Mouse (Mus musculus) spleen, adult 12 weeks (tissue): Measurements from ENCODE around the gene Ermard.
"Not testable (repeated sequence)": the region's sequence is repeated elsewhere in the genome, so short reads cannot be mapped to it uniquely, and the experiment has no call there.

Experiments used
- DNase-seq: peaks from one replicate; pipeline ENCODE4 v3.0.0; 2022; ENCODE audit warnings: low spot score

The Ermard gene

DNA sequence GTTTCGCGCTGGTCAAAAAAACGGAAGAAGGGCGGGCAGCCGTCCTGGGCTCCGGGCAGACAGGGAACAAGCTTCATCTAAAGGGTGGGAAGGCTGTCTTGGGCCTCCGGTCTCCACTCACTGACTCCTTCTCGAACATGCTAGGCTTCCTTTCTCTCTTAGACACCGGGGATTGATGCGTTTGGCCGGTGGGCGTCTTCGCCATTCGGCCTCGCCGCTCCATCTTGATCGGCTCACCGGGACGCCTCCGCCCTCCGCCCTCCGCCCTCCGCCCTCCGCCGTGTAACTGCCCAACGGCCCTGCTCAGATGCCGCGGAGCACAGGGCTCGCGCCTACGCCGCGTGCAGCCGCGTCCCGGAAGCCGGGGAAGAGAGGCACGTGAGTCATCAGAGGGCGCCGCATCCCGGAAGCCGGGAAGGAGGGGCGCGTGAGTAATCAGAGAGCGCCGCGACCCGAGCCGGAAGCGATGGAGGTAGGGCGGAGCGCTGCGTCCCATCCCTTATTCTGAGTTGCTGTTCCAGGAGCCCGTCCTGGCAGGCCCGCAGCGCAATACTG is at the start of gene Ermard, which contains the start of the genes Tcte3 and Gm3448:
Gene Ermard (plus strand): TSS at position 34 of the 555 bp plus-strand sequence.
Gene Tcte3 (minus strand): TSS at position 314 of the 555 bp plus-strand sequence.
Gene Gm3448 (minus strand): TSS at position 363 of the 555 bp plus-strand sequence.
- not testable (repeated sequence) for DNase-seq

GRCm38 (mm10) chr17:14992522-14993138 is 48.4 kb upstream of the Ermard start:
- not testable (repeated sequence) for DNase-seq

DNA sequence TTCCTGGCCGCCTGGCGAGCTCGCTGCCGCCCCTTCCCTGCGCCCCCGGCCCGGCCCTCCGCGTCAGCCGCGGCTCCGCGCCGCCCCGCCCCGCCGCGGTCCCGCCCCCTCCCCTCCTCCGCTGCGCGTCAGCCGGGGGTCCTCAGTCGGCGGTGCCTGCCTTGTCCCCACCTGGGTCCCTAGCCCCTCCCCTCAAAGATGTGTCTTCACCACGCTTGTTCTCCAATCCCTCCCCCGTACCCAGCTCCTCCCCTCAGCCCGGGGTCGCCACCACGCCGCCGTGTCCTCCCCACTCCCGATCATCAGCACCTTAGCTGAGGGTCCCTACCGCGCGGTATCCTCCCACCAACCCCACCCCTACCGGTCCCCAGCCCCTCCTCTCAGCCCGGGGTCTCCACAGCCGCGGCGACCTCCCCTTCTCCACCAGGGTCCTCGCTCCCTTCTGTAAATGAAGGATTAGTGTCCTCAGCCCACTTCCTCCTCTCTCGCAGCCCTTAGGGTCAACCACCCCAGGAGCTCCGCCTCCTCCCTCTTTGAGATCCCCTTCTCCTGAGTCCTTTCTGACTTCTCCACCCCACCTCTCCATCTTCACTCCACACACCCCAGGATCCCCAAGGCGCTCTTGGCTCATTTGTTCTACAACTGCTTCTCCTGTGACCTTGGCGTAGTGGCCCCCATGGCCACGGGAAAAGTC is 47.7 kb upstream of the Ermard start:
- not testable (repeated sequence) for DNase-seq

DNA sequence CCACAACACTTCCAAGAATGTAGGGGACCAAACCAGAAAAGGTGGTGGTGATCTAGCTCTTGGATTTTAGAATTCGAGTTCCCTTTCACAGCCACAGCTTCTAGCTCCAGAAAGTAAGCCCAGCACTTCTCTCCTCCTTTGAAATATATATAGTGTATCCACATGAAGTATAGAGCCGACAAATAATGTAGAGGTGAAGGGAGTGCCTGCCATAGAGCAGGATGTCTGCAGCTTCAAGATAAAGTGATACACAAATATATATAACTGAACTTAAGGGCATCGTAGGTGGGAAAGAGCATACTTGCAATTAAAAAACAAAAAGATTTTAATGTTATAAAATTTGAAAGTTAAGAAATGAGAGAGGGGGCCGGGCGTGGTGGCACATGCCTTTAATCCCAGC is 46.9 kb upstream of the Ermard start:
- DNase-seq: not testable (repeated sequence)

DNA sequence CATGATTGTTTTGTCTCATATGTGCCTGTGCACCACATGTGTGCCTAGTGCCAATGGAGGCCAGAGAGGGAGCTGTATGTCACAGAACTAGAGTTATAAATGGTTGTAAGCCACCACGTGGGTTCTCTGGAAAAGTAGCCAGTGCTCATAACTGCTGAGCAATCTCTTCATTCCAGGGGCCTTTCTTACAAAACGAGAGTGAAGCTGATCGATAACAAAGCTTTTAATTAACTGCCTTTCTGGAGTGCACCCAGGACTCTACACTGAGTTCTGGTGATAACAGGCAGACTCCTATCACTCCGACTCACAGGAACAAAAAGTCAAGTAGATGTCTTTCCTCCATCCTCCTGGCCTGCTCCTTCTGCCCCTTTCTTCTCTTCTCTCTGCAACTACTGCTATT is 41.0 kb upstream of the Ermard start:
- not testable (repeated sequence) for DNase-seq

DNA sequence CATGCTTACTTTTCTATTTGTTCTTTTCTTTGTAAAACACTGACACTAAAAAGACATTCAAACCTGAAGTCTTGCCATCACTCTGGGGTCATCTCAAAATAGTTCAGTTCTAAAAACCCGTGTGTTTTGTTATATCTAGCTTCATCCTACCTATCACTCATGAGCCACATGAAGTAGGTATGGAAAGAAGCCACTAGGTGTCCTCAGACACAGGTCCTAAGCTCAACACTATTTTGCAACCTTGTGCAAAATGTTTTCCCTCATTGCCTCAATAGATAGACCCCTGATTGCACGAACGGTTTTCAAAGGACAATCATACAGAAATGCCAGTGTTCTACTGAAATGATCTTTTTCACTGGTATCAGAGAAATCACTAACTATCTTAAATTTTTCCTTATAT is 31.9 kb upstream of the Ermard start:
- DNase-seq: not testable (repeated sequence)

- DNase-seq: not testable (repeated sequence)
Observed at GRCm38 (mm10) chr17:15009706-15010413, 31.1 kb upstream of the Ermard start, which contains the start of gene Gm3435. Gene Gm3435, plus strand, starts transcription at chr17:15010176.

DNA sequence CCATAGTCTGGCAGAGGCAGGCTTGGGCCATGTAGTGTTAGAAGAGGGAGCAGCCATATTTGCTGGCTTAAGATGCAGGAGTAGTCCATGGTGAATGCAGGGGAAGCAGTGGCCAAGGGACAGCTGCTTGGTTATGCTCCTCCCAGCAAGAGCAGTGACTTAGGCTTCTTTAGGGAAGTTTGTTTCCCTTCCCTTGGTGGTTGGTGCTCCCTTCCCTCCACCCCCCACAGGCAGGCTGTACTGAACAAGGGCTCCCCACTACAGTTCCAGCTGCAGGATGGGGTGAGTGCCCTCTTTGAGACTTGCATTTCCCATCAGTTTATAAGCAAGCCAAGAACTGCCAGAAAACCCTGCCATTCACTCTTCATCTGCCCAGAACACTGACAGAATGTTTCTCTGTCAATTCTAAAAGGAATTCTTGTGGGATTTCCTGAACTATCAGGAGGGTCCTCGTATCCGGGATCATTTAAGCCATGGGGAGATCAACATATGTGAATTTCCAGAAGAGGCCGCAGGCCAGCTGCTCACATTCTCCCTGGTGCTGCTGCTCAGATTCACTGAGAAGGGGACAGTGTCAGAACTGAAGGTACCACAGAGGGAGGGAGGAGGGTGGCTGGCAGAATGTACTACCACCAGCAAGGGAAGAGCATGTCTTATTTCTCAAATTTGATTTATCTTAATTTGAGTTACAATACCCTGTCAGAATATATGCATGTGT is 19.3 kb upstream of the Ermard start:
- not testable (repeated sequence) for DNase-seq

- not testable (repeated sequence) for DNase-seq
Observed at GRCm38 (mm10) chr17:15023878-15024492, 17.0 kb upstream of the Ermard start.

GRCm38 (mm10) chr17:15024502-15025193 is 16.4 kb upstream of the Ermard start:
- not testable (repeated sequence) for DNase-seq

DNA sequence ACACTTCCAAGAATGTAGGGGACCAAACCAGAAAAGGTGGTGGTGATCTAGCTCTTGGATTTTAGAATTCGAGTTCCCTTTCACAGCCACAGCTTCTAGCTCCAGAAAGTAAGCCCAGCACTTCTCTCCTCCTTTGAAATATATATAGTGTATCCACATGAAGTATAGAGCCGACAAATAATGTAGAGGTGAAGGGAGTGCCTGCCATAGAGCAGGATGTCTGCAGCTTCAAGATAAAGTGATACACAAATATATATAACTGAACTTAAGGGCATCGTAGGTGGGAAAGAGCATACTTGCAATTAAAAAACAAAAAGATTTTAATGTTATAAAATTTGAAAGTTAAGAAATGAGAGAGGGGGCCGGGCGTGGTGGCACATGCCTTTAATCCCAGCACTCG is 15.5 kb upstream of the Ermard start:
- not testable (repeated sequence) for DNase-seq

DNA sequence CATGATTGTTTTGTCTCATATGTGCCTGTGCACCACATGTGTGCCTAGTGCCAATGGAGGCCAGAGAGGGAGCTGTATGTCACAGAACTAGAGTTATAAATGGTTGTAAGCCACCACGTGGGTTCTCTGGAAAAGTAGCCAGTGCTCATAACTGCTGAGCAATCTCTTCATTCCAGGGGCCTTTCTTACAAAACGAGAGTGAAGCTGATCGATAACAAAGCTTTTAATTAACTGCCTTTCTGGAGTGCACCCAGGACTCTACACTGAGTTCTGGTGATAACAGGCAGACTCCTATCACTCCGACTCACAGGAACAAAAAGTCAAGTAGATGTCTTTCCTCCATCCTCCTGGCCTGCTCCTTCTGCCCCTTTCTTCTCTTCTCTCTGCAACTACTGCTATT is 9.6 kb upstream of the Ermard start:
- not testable (repeated sequence) for DNase-seq

DNA sequence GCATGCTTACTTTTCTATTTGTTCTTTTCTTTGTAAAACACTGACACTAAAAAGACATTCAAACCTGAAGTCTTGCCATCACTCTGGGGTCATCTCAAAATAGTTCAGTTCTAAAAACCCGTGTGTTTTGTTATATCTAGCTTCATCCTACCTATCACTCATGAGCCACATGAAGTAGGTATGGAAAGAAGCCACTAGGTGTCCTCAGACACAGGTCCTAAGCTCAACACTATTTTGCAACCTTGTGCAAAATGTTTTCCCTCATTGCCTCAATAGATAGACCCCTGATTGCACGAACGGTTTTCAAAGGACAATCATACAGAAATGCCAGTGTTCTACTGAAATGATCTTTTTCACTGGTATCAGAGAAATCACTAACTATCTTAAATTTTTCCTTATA is 553 bp upstream of the Ermard start:
- not testable (repeated sequence) for DNase-seq

GRCm38 (mm10) chr17:15050338-15050737 is 9.3 kb downstream of the Ermard start:
- not testable (repeated sequence) for DNase-seq

- DNase-seq: not testable (repeated sequence)
Observed at GRCm38 (mm10) chr17:15052766-15053165, 11.8 kb downstream of the Ermard start.

GRCm38 (mm10) chr17:15053183-15053828 is 12.3 kb downstream of the Ermard start:
- not testable (repeated sequence) for DNase-seq

GRCm38 (mm10) chr17:15053829-15054200 is 12.8 kb downstream of the Ermard start:
- DNase-seq: not testable (repeated sequence)

- no peak for DNase-seq
Observed at GRCm38 (mm10) chr17:15055925-15056324, 14.9 kb downstream of the Ermard start.

DNA sequence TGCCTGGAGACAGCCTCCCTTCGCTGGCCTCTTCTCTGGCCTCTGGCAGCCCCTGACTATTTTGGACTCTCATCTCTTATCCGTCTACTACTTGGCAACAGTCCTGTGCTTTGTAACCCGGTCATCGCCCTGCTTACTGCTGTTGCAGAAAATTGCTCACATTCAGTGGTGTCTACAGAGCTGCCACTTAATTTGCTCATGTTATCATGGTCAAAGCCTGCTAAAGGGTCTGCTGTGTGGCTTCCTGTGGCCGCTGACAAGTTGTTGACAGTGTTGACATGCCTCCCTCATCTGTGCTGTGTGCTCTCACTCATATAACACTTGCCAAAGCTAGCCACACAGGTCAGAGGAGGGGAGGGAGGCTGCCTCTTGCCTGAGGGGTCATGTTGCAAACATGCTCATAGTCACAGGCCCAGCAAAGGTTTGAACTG is 17.2 kb downstream of the Ermard start:
- no peak for DNase-seq

- no peak for DNase-seq
Observed at GRCm38 (mm10) chr17:15059646-15060045, 18.6 kb downstream of the Ermard start.
